Mouse (Mus musculus) cerebellum, adult 2 months (tissue): ENCODE data around the gene Ptbp1.

Experiments used
- CTCF ChIP-seq: fragments of 200-500 bp; IDR thresholded peaks from 2 replicates; pipeline ENCODE4 v1.5.1; 2011; ENCODE audit warnings: low read depth, mild to moderate bottlenecking, control low read depth, low read length, moderate library complexity, borderline replicate concordance; ENCODE audit not compliant: insufficient read depth
- POLR2A ChIP-seq: fragments of 200-500 bp; IDR thresholded peaks from 2 replicates; pipeline ENCODE4 v1.6.1; 2011; ENCODE audit warnings: low read length, control low read depth, borderline replicate concordance; ENCODE audit not compliant: insufficient read depth

DNA sequence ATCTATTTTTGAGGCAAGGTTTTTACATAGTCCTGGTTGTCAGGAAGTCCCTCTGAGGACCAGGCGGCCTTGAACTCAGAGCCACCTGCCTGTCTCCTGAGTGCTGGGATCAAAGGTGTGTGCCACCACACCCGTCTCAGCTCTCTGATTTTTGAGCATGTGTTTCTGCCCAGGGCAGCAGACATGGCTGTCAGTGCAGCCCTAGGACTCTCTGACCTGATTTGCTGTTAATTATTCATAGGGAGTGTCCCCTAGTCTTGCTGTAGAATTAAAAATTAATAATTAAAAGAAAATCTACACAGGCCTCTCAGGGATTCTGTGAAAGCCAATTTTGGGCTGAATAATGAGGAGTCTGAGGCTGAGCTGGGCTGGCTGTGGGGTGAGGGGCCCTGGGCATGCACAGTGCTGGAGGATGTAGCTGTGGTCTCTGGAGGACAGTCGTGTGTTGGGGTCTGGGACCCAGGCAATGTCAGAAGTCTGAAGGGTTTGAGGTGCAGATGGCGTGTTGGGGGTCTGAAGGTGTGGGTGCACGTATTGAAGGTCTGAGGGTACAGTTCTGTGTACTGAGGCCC, 39.9 kb upstream of the Ptbp1 start:
- TF ChIP-seq POLR2A, result no peak
- TF ChIP-seq CTCF, result no peak
